Mouse (Mus musculus) hindbrain, embryonic 14.5 days (tissue): ENCODE measurements around the gene Gtf2f1. TPM values are rescaled to one million over a fixed set of nuclear protein-coding genes. Genes with fewer than 3 reads are reported as not detected.

Source experiments
- ATAC-seq: fragments of 200-750 bp; cut with Nextera tagmentation; 2 replicates; pipeline ENCODE4 v1.8.0; 2017; ENCODE audit warnings: moderate number of reproducible peaks, mild to moderate bottlenecking, moderate TSS enrichment, moderate library complexity; ENCODE audit not compliant: low FRiP score
- DNase-seq: peaks from one replicate; pipeline ENCODE4 v3.0.0-alpha.2; 2015; ENCODE audit warnings: low spot score
- H3K27ac ChIP-seq: fragments of 300-500 bp; sonication (generic); 2 replicates; pipeline ENCODE4 v1.5.1; 2014; ENCODE audit warnings: mild to moderate bottlenecking, moderate library complexity
- H3K27me3 ChIP-seq: fragments of 300-500 bp; sonication (generic); 2 replicates; pipeline ENCODE4 v1.6.1; 2014; ENCODE audit warnings: mild to moderate bottlenecking, low read length, mixed read lengths; ENCODE audit not compliant: control insufficient read depth, insufficient read depth
- H3K36me3 ChIP-seq: fragments of 300-500 bp; sonication (generic); replicated peaks from 2 replicates; pipeline ENCODE4 v1.6.1; 2014; ENCODE audit not compliant: control insufficient read depth, insufficient read depth
- H3K4me1 ChIP-seq: fragments of 300-500 bp; sonication (generic); replicated peaks from 2 replicates; pipeline ENCODE4 v1.6.1; 2014; ENCODE audit warnings: antibody characterized with exemption, low read length, mixed read lengths; ENCODE audit not compliant: control insufficient read depth, insufficient read depth
- H3K4me2 ChIP-seq: fragments of 300-500 bp; sonication (generic); replicated peaks from 2 replicates; pipeline ENCODE4 v1.6.1; 2014; ENCODE audit warnings: mild to moderate bottlenecking, moderate library complexity
- H3K4me3 ChIP-seq: fragments of 300-500 bp; sonication (generic); replicated peaks from 2 replicates; pipeline ENCODE4 v1.5.1; 2014; ENCODE audit warnings: mild to moderate bottlenecking, low read length
- H3K9ac ChIP-seq: fragments of 300-500 bp; sonication (generic); 2 replicates; pipeline ENCODE4 v1.6.1; 2014
- H3K9me3 ChIP-seq: fragments of 300-500 bp; sonication (generic); 2 replicates; pipeline ENCODE4 v1.6.1; 2016; ENCODE audit warnings: low read length; ENCODE audit not compliant: control insufficient read depth
- WGBS: fragments of 180-500 bp; shearing (Covaris S2); extraction: QIAGEN DNeasy Blood & Tissue Kit; methylation state at CpG from one replicate; pipeline ENCODE4 v1.1.7; 2014; 5-methylcytosine and 5-hydroxymethylcytosine counted together
- polyA plus RNA-seq: library from polyadenylated mRNA; unstranded; fragments of >200 nt; fragmentation: Nextera tagmentation; extraction: Ambion mirVana; gene quantifications from 2 replicates; pipeline ENCODE4 v1.2.1, GENCODE M21; 2014

The Gtf2f1 gene
- polyA plus RNA-seq, 1 experiment from 2014 or later: 54.5 TPM

DNA sequence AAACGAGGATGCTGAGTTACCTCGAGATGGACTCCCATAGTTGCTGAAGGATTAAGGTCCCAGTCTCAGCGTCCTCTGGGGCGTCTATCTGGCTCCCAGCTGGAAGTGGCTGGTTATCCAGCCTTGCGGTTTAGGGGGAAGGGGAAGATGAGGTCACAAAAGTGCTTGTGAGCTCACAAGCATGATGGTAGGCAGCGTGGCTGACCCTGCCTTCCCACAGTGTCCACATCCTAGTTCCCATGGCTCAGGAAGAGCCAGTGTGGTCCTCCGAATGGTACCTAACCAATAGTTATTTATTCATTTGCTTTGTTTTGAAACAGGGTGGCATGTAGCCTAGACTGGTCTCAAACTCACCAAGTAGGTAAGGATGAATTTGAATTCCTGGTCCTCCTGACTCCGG lies 30.5 kb upstream of the Gtf2f1 start, which contains the start of gene Slc25a41:
Gene Slc25a41 (minus strand): TSS at position 101 of the 400 bp plus-strand sequence.
- Histone ChIP-seq H3K9ac (no peak within 1 kb of the TSS), H3K9me3 (no peaks in the 10 kb centered on the region), H3K4me3 (no peak within 1 kb of the TSS), H3K4me2 (no peak within 1 kb of the TSS), H3K27me3 (0 out of 2 replicates have a peak, but pooled peaks cover 6% of the 10 kb centered on the region), H3K4me1 (no peaks in the 10 kb centered on the region), H3K36me3 (peaks cover 14% of the 10 kb centered on the region), H3K27ac (no peak within 1 kb of the TSS)
- DNase-seq (no peak), ATAC-seq (no peak)
- WGBS: 72% methylated on average over 8 of the region's 8 CpGs

DNA sequence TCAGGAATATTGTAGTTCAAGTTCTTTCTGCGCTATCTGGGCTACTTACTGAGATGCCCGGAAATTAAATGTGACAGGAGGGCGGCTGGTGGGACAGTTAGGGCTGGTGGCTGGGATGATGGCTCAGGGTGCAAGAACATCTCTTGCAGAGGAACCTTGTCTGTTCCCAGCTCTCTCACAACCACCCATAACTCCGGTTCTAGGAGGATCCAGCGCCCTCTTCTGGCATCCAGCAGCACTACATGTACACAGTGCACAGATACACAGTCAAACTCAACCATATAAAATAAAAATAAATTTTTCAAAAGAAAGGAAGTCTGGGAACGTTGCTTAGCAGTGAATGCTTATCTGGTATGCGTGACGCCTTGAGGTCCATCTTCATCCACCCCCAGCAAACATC lies 27.9 kb upstream of the Gtf2f1 start:
- Histone ChIP-seq H3K9me3 (no peaks in the 10 kb centered on the region), H3K4me2 (no peak overlapping the region), H3K9ac (no peak overlapping the region), H3K36me3 (no peaks in the 10 kb centered on the region), H3K27me3 (0 out of 2 replicates have a peak, but pooled peaks cover 6% of the 10 kb centered on the region), H3K4me1 (no peaks in the 10 kb centered on the region), H3K27ac (no peak overlapping the region), H3K4me3 (no peak overlapping the region)
- 45% methylated on average over 8 of the region's 8 CpGs for WGBS
- no peak for ATAC-seq
- no peak for DNase-seq

DNA sequence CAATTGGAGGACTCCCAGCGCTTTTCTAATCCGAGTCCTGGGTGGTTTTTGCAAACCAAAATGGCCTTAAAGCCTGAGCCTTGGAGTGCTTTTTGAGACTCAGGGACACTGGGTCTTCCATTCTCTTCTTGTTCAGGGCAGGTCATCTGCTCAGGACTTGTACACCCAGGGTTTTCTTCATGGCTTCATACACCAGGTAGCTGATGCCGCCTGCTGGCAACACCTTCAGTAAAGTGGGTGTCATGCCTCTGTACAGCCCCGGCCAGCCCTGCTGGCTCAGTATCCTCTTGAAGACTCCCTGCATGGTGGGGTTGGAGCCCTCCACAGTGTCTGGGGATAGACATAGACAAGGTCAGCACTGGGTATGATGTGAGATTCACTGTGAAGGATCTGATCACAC lies 21.8 kb upstream of the Gtf2f1 start:
- Histone ChIP-seq H3K4me3 (0 out of 2 replicates have a peak overlapping the region, but pooled peaks have one; percentile 33), H3K36me3 (peaks cover 8% of the 10 kb centered on the region), H3K4me1 (peaks cover 22% of the 10 kb centered on the region), H3K9ac (no peak overlapping the region), H3K4me2 (peak overlapping the region; percentile 68), H3K27me3 (no peaks in the 10 kb centered on the region), H3K9me3 (no peaks in the 10 kb centered on the region), H3K27ac (no peak overlapping the region)
- WGBS: 89% methylated on average over 4 of the region's 4 CpGs
- DNase-seq (no peak), ATAC-seq (no peak)

DNA sequence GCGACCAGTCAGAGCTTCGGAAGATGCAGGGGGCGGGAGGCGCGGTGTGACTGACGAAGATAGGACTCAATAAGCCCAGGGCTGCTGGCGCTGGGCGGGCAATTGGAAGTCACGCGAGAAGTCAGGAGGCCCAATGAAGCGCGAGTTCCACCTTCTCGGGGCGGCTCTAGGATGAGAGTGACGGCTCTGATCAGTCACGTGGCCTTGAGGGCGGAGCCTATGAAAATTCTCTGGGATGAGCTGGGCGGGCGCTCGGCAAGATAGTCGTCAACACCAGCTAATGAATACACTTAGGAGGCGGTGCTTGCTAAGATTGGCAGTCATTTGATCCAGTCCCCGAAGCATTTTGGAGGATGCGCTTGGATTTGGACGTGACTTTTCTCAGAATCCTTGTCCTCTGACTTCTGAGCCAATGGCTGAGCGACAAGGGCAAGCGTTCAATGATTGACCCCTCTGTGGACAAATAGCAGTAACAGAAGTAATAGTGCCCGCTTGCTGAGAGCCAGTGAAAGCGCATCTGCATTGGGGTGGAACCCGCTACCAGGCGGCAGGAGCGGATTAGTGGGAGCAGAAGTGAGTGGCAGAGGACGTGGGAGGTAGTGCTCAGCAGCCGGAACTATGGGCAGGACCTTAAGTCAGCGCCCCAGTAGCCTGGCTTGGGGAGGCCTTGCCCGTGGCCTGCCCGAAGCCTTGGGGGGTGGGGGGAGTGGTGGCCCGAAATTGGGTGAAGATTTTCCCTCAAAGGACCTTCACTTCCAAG lies 20.8 kb upstream of the Gtf2f1 start:
- peak overlapping the region; percentile 95 for H3K4me3 ChIP-seq
- peak overlapping the region; percentile 54 for H3K9ac ChIP-seq
- peaks cover 18% of the 10 kb centered on the region for H3K36me3 ChIP-seq
- peaks cover 22% of the 10 kb centered on the region for H3K4me1 ChIP-seq
- H3K9me3 ChIP-seq: no peaks in the 10 kb centered on the region
- no peaks in the 10 kb centered on the region for H3K27me3 ChIP-seq
- WGBS: under 1% methylated on average over 38 of the region's 38 CpGs
- DNase-seq (peak; percentile 99), ATAC-seq (peak; percentile 98)
- H3K27ac ChIP-seq: peak overlapping the region; percentile 77
- peak overlapping the region; percentile 68 for H3K4me2 ChIP-seq

DNA sequence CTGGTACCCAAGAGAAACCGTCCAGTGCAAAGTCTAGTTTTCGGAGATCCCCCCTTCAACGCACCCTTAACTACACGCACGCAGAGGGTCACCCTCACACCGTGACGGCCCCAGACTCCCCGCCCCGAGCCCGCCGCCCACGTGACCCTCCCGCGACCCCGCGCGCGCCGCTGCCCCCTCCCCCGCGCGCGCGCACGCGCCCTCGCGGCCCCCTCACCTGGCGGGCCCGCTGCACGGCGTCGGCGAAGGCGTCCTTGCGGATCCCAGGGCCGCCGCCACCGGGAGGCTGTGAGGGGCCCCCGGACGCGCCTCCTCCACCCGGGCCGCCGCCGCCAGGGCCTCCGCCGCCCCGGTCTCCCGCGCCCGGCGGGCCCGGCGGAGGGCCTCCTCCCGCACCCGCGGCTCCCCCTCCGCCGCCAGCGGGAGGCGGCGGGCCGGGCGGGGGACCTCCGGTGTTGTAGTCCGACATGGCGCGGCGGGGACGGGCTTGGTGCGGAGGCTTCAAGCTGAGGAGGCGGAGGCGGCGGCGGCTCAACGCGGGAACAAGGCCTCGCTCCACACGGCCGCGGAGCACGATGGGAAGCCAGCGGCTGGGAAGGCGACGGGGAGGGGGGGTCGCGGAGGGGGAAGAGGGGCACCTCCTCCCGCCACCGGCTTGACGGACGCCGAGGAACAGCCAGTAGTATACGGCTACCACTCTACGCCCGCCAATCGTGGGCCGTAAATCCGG lies 20.0 kb upstream of the Gtf2f1 start, which contains the start of gene Khsrp:
Gene Khsrp (minus strand): TSS at position 592 of the 730 bp plus-strand sequence.
- H3K36me3 ChIP-seq: peaks cover 25% of the 10 kb centered on the region
- peak within 1 kb of the TSS; percentile 94 for H3K27ac ChIP-seq
- DNase-seq (peak; percentile 45), ATAC-seq (no peak)
- H3K9ac ChIP-seq: peak within 1 kb of the TSS; percentile 99
- H3K4me2 ChIP-seq: peak within 1 kb of the TSS; percentile 90
- WGBS: under 1% methylated on average over 84 of the region's 99 CpGs
- H3K9me3 ChIP-seq: no peaks in the 10 kb centered on the region
- H3K4me3 ChIP-seq: peak within 1 kb of the TSS; percentile 95
- peaks cover 22% of the 10 kb centered on the region for H3K4me1 ChIP-seq
- H3K27me3 ChIP-seq: no peaks in the 10 kb centered on the region

DNA sequence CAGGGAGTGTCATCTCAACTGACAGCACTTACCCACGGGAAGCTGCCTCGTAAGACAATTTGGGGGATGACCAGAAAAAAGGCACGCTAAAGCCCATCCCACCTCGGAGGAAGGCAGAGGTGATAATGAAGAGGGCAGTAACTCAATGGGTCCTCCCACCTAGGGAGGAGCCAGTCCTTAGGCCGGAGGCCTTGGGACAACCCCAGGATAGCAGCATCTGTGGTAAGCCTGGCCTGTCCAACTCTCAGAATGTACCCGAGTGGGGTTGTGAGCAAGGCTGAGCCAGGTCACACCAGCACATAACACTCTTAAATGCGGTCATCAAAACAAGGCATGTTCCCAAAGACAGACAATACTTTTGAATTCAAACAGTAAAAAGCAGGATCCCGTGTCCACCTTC lies 18.6 kb upstream of the Gtf2f1 start:
- no peak for ATAC-seq
- WGBS: 65% methylated on average over 8 of the region's 8 CpGs
- Histone ChIP-seq H3K36me3 (peaks cover 39% of the 10 kb centered on the region), H3K9ac (peak overlapping the region; percentile 99), H3K4me1 (peaks cover 22% of the 10 kb centered on the region), H3K4me2 (peak overlapping the region; percentile 90), H3K27ac (no peak overlapping the region), H3K9me3 (no peaks in the 10 kb centered on the region), H3K27me3 (no peaks in the 10 kb centered on the region), H3K4me3 (peak overlapping the region; percentile 95; the same call in 1 of the 2 replicates)
- DNase-seq: no peak

DNA sequence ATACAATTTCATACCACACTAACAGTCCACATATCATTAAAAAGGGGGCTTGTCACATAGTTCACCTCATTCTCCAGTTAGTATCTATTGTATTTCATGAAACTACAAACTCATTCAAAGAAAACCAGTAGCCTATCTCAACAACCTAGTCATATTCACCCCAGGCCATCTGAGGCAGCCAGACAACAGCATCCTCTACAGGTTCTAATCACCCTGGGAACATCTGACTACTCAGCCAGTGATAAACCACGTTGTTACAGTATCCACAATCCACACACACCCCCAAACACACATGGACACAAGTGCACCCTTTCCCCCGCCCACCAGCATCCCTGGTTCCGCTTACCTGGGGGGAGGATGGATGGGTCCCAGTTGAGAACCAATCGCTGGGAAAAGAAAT lies 16.4 kb upstream of the Gtf2f1 start:
- H3K4me1 ChIP-seq: peaks cover 20% of the 10 kb centered on the region
- H3K36me3 ChIP-seq: peaks cover 62% of the 10 kb centered on the region
- H3K9me3 ChIP-seq: no peaks in the 10 kb centered on the region
- 92% methylated on average over 4 of the region's 4 CpGs for WGBS
- no peak for ATAC-seq
- H3K9ac ChIP-seq: no peak overlapping the region
- no peak overlapping the region for H3K27ac ChIP-seq
- no peak for DNase-seq
- no peak overlapping the region for H3K4me3 ChIP-seq
- H3K27me3 ChIP-seq: no peaks in the 10 kb centered on the region
- H3K4me2 ChIP-seq: no peak overlapping the region

DNA sequence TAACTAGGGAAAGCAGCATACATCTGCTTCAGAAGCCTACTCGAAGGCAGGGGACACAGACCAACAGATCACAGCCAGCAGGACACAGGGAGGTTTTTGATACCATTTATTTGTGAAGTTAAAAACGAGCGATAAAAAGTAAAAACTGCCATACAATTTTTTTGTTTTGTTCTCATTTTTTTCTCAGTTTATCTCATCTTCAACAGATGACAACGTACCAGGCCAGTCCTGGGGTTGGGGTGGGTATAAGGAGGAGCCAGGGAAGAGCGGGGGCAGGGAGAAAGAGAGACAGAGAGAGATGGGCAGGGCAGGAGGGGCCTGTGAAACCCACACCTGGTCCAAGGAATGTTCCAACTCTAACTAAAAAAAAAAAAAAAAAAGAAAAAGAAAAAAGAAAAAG lies 9.9 kb upstream of the Gtf2f1 start:
- Histone ChIP-seq H3K4me2 (no peak overlapping the region), H3K4me1 (no peaks in the 10 kb centered on the region), H3K4me3 (no peak overlapping the region), H3K9ac (no peak overlapping the region), H3K9me3 (no peaks in the 10 kb centered on the region), H3K27me3 (no peaks in the 10 kb centered on the region), H3K27ac (no peak overlapping the region), H3K36me3 (peaks cover 66% of the 10 kb centered on the region)
- 95% methylated on average over 5 of the region's 5 CpGs for WGBS
- no peak for DNase-seq
- ATAC-seq: no peak

DNA sequence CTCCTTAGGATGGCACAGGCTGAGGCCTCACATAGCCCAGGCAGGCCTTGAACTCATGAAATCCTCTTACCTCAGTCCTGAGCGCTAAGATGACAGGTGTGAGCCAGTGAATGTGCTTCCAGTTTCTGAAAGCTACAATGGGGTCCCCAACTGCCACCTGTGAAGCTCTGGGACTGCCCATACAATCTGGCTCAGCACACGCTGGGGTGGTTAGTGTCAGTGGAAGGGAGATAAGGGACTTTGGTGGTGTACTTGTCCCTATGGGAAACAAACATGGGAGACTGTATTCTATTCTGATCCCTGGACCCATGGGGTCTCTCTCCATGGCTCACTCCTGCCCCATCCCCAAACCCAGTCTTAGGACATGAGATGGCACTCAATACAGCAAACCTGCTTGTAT lies 8.6 kb upstream of the Gtf2f1 start:
- H3K4me2 ChIP-seq: no peak overlapping the region
- no peak overlapping the region for H3K9ac ChIP-seq

More for the DNA sequence above, 8.6 kb upstream of the Gtf2f1 start:
- Histone ChIP-seq H3K4me3 (no peak overlapping the region), H3K36me3 (peaks cover 53% of the 10 kb centered on the region), H3K27ac (no peak overlapping the region), H3K4me1 (no peaks in the 10 kb centered on the region), H3K9me3 (no peaks in the 10 kb centered on the region), H3K27me3 (no peaks in the 10 kb centered on the region)
- ATAC-seq: no peak
- 88% methylated on average over 2 of the region's 2 CpGs for WGBS
- no peak for DNase-seq
